Mouse (Mus musculus) lung, adult 2 months (tissue): ENCODE data around the gene Cyp4f14.

Experiments used
- CTCF ChIP-seq: fragments of 200-500 bp; IDR thresholded peaks from 2 replicates; pipeline ENCODE4 v1.5.1; 2011; ENCODE audit warnings: mild to moderate bottlenecking, low read length, control low read depth; ENCODE audit not compliant: insufficient read depth
- POLR2A ChIP-seq: fragments of 200-500 bp; IDR thresholded peaks from 2 replicates; pipeline ENCODE4 v1.6.1; 2011; ENCODE audit warnings: low read depth, mild to moderate bottlenecking, control low read depth, low read length, borderline replicate concordance; ENCODE audit errors: extremely low read depth

DNA sequence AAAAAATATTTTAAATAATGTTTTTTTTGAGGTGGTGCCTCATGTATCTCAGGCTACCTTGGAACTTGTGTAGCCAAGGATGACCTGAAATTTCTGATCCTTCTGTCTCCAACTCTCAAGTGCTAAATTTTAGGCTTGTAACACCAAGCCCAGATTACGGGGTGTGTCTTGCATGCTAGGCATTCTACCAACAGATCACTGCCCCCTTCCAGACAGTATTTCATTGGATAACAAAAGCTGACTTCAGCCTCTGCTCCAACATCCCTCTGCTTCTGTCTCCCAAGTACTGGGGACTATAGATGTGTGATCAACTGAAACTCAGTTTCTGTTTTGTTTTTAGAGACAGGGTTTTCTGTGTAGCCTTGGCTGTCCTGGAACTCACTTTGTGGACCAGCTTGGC is 6.5 kb upstream of the Cyp4f14 start:
- no peak for TF ChIP-seq CTCF
- no peak for TF ChIP-seq POLR2A
